Mouse (Mus musculus): ENCODE data around the gene Gpc6. TPM values are rescaled to one million over a fixed set of nuclear protein-coding genes. Genes with fewer than 3 reads are reported as not detected.

Gpc6 gene
- polyA plus RNA-seq, 2 experiments, result 26.1 to 39.5 TPM

DNA sequence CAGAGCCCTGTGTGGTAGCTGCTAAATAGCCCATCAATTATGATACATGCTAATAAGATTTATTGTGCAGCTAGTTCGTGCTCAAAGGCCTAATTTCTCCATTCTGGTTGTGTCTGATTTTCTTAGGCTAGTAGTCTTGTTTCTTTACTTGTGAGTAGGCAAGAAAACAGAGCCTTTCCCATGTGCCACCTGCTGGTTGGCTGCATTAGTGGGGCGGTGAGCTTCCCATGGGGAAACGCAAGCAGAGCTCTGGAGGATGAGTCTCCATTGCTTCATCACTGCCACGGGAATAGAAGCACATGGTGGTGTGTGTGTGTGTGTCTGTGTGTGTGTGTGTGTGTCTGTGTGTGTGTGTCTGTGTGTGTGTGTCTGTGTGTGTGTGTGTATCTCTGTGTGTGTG, 906.6 kb downstream of the Gpc6 start:
- Histone ChIP-seq H3K4me3 (replicated peaks; ENCODE audit: low read length) (no peak overlapping the region), H3K27ac (replicated peaks; ENCODE audit: low read depth, low read length) (no peak overlapping the region), H3K4me2 (replicated peaks; ENCODE audit: low read depth, low read length, severe bottlenecking) (no peak overlapping the region), H3K27me3 (ENCODE audit: control insufficient read depth, insufficient read depth, low read length) (no peaks in the 10 kb centered on the region), H3K36me3 (ENCODE audit: control insufficient read depth, insufficient read depth, low read length) (no peaks in the 10 kb centered on the region), H3K9ac (ENCODE audit: low read depth, low read length, severe bottlenecking) (no peak overlapping the region), H3K4me1 (ENCODE audit: control insufficient read depth, insufficient read depth, low read length) (no peaks in the 10 kb centered on the region), H3K9me3 (ENCODE audit: control insufficient read depth, low read length) (no peaks in the 10 kb centered on the region)
- ATAC-seq (ENCODE audit: low FRiP score, low read depth), result no peak
- 72% methylated on average over 4 of the region's 4 CpGs for WGBS
- TF ChIP-seq POLR2A (IDR thresholded peaks at IDR 0.05; ENCODE audit: borderline replicate concordance, extremely low read depth, insufficient read depth, insufficient read length), result no peak
- DNase-seq (ENCODE audit: low spot score), result no peak

DNA sequence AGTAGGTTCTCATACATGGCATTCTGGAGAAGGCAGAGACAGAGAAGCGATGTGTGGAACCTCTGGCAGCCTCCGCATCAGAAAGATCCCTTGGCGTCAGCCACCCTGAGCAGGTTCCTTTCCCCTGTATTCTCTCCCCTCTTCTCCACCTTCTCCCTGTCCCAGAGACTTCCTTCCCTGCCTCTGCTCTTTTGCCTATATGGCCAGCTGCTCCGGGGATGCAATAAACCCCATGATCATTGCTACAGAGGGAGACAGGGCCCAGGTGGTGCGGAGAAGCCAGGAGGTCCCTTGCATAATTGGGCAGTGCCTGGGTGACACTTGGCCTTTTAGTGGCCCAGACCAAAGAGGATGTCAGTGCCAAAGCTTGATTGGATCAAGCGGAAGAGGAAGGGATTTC, 910.4 kb downstream of the Gpc6 start:
- no peaks in the 10 kb centered on the region for H3K9me3 ChIP-seq (ENCODE audit: control insufficient read depth, low read length)
- 93% methylated on average over 6 of the region's 6 CpGs for WGBS

GRCm38 (mm10) chr14:117837021-117837420, 911.9 kb downstream of the Gpc6 start:
- Histone ChIP-seq H3K36me3 (ENCODE audit: control insufficient read depth, insufficient read depth, low read length) (no peaks in the 10 kb centered on the region), H3K4me3 (replicated peaks; ENCODE audit: low read length) (no peak overlapping the region), H3K9me3 (ENCODE audit: control insufficient read depth, low read length) (no peaks in the 10 kb centered on the region), H3K27me3 (ENCODE audit: control insufficient read depth, insufficient read depth, low read length) (no peaks in the 10 kb centered on the region), H3K4me2 (replicated peaks; ENCODE audit: low read depth, low read length, severe bottlenecking) (no peak overlapping the region), H3K9ac (ENCODE audit: low read depth, low read length, severe bottlenecking) (no peak overlapping the region), H3K27ac (replicated peaks; ENCODE audit: low read depth, low read length) (no peak overlapping the region), H3K4me1 (ENCODE audit: control insufficient read depth, insufficient read depth, low read length) (no peaks in the 10 kb centered on the region)
- WGBS, result 90% methylated on average over 4 of the region's 4 CpGs
- ATAC-seq (ENCODE audit: low FRiP score, low read depth) (no peak), DNase-seq (ENCODE audit: low spot score) (no peak)
- no peak for TF ChIP-seq POLR2A (IDR thresholded peaks at IDR 0.05; ENCODE audit: borderline replicate concordance, extremely low read depth, insufficient read depth, insufficient read length)

More for the DNA sequence above, 910.4 kb downstream of the Gpc6 start:
- no peak overlapping the region for H3K4me2 ChIP-seq (replicated peaks; ENCODE audit: low read depth, low read length, severe bottlenecking)
- no peaks in the 10 kb centered on the region for H3K4me1 ChIP-seq (ENCODE audit: control insufficient read depth, insufficient read depth, low read length)
- no peak overlapping the region for H3K4me3 ChIP-seq (replicated peaks; ENCODE audit: low read length)
- no peak for DNase-seq (ENCODE audit: low spot score)
- no peak overlapping the region for H3K9ac ChIP-seq (ENCODE audit: low read depth, low read length, severe bottlenecking)
- no peak for ATAC-seq (ENCODE audit: low FRiP score, low read depth)
- H3K27me3 ChIP-seq (ENCODE audit: control insufficient read depth, insufficient read depth, low read length), result no peaks in the 10 kb centered on the region
- H3K36me3 ChIP-seq (ENCODE audit: control insufficient read depth, insufficient read depth, low read length), result no peaks in the 10 kb centered on the region
- H3K27ac ChIP-seq (replicated peaks; ENCODE audit: low read depth, low read length), result no peak overlapping the region
- TF ChIP-seq POLR2A (IDR thresholded peaks at IDR 0.05; ENCODE audit: borderline replicate concordance, extremely low read depth, insufficient read depth, insufficient read length), result no peak

DNA sequence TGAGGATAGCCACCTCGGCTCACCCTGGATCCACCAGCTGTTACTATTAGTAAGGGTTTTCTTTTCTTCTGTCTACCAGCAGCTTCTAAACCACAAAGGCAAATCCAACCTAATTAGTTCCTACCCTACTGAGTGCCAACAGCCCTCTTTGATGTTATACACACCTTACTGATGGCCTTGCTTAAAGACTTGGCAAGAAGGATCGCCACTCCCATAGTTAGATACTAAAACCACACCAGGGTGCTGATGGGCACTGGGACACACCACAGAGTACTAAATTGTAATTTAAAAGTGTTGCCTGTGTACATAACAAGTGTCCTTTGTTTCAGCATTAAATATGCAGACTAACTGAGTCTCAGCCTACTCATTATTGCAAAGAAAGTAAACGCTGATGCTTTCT, 912.6 kb downstream of the Gpc6 start:
- no peak for ATAC-seq (ENCODE audit: low FRiP score, low read depth)

GRCm38 (mm10) chr14:117841211-117841610, 916.1 kb downstream of the Gpc6 start:
- TF ChIP-seq POLR2A (IDR thresholded peaks at IDR 0.05; ENCODE audit: borderline replicate concordance, extremely low read depth, insufficient read depth, insufficient read length), result no peak
- peaks cover 5% of the 10 kb centered on the region; the same call in 1 of the 2 replicates for H3K4me1 ChIP-seq (ENCODE audit: control insufficient read depth, insufficient read depth, low read length)
- H3K36me3 ChIP-seq (ENCODE audit: control insufficient read depth, insufficient read depth, low read length), result no peaks in the 10 kb centered on the region
- H3K9ac ChIP-seq (ENCODE audit: low read depth, low read length, severe bottlenecking), result no peak overlapping the region
- no peak for ATAC-seq (ENCODE audit: low FRiP score, low read depth)
- no peaks in the 10 kb centered on the region for H3K27me3 ChIP-seq (ENCODE audit: control insufficient read depth, insufficient read depth, low read length)
- H3K4me2 ChIP-seq (replicated peaks; ENCODE audit: low read depth, low read length, severe bottlenecking), result no peak overlapping the region
- no peak overlapping the region for H3K27ac ChIP-seq (replicated peaks; ENCODE audit: low read depth, low read length)
- no peaks in the 10 kb centered on the region for H3K9me3 ChIP-seq (ENCODE audit: control insufficient read depth, low read length)
- no peak for DNase-seq (ENCODE audit: low spot score)
- 79% methylated on average over 4 of the region's 4 CpGs for WGBS
- H3K4me3 ChIP-seq (replicated peaks; ENCODE audit: low read length), result no peak overlapping the region

More for the DNA sequence above, 912.6 kb downstream of the Gpc6 start:
- no peak for DNase-seq (ENCODE audit: low spot score)
- Histone ChIP-seq H3K27ac (replicated peaks; ENCODE audit: low read depth, low read length) (no peak overlapping the region), H3K36me3 (ENCODE audit: control insufficient read depth, insufficient read depth, low read length) (no peaks in the 10 kb centered on the region), H3K4me2 (replicated peaks; ENCODE audit: low read depth, low read length, severe bottlenecking) (no peak overlapping the region), H3K4me3 (replicated peaks; ENCODE audit: low read length) (no peak overlapping the region), H3K27me3 (ENCODE audit: control insufficient read depth, insufficient read depth, low read length) (no peaks in the 10 kb centered on the region), H3K9me3 (ENCODE audit: control insufficient read depth, low read length) (no peaks in the 10 kb centered on the region), H3K9ac (ENCODE audit: low read depth, low read length, severe bottlenecking) (no peak overlapping the region), H3K4me1 (ENCODE audit: control insufficient read depth, insufficient read depth, low read length) (no peaks in the 10 kb centered on the region)
- 35% methylated on average over 3 of the region's 3 CpGs for WGBS
- TF ChIP-seq POLR2A (IDR thresholded peaks at IDR 0.05; ENCODE audit: borderline replicate concordance, extremely low read depth, insufficient read depth, insufficient read length), result no peak

All from limb, embryonic 14.5 days (tissue).